In genomic region chr13:51616417-51617044, GRCm38 (mm10) we compare ENCODE assay signal across 8 mouse cellular contexts. TPM values are rescaled to one million over a fixed set of nuclear protein-coding genes. Genes with fewer than 3 reads are reported as not detected.
DNase-seq lines count a peak whose midpoint lies in the region; ATAC-seq lines count a peak whose summit lies in the region.

No protein-coding gene starts in this region.

- H3K36me3 ChIP-seq in embryonic facial prominence, embryonic 13.5 days, result no peaks in the 10 kb centered on the region

- peak; percentile 13 to 41 for DNase-seq in cerebellum, postnatal 25 days
- DNase-seq in cerebellum, adult 8-10 months, result no peak
- DNase-seq in layer of hippocampus, adult 18-20 months (ENCODE audit: low spot score in 2 of 2), result peak; percentile 71 to 87
- peak; percentile 16 for DNase-seq in naive thymus-derived CD4-positive, alpha-beta T cell, adult 2 months (ENCODE audit: low read depth)
- no peak for DNase-seq in T-cell, adult 2 months (ENCODE audit: low spot score)
- DNase-seq in lung, postnatal 25 days (ENCODE audit: low spot score), result no peak
- no peak for DNase-seq in kidney, postnatal 14 days

- ATAC-seq in embryonic facial prominence, embryonic 13.5 days (ENCODE audit: insufficient number of reproducible peaks, insufficient read depth, low FRiP score, low TSS enrichment, low read depth), result no peak

- 6% methylated on average over 12 of the region's 12 CpGs for WGBS in embryonic facial prominence, embryonic 13.5 days

- no peak overlapping the region for H3K4me3 ChIP-seq in embryonic facial prominence, embryonic 13.5 days

- peak overlapping the region; percentile 41; the same call in 1 of the 2 replicates for H3K9ac ChIP-seq in embryonic facial prominence, embryonic 13.5 days

- H3K27ac ChIP-seq in embryonic facial prominence, embryonic 13.5 days, result no peak overlapping the region

- peak overlapping the region; percentile 26 for H3K4me2 ChIP-seq in embryonic facial prominence, embryonic 13.5 days

- peaks cover 17% of the 10 kb centered on the region for H3K4me1 ChIP-seq in embryonic facial prominence, embryonic 13.5 days

- no peaks in the 10 kb centered on the region for H3K9me3 ChIP-seq in embryonic facial prominence, embryonic 13.5 days

- H3K27me3 ChIP-seq in embryonic facial prominence, embryonic 13.5 days, result no peaks in the 10 kb centered on the region

RNA-seq across cellular contexts. Expression of gene Cks2, which starts 28.5 kb away (rescaled TPM):
- polyA plus RNA-seq in embryonic facial prominence, embryonic 13.5 days (2015; fragmentation: Nextera tagmentation; extraction: Ambion mirVana), result 328 and 339 TPM in 2 replicates
- 1 to 10 TPM; 2.1 to 2.2 TPM for total RNA-seq in layer of hippocampus, adult 18-20 months (2021)

RNA-seq across cellular contexts. Expression of gene Secisbp2, which starts 35.0 kb away (rescaled TPM):
- 36.1 and 38.3 TPM in 2 replicates for polyA plus RNA-seq in embryonic facial prominence, embryonic 13.5 days (2015; fragmentation: Nextera tagmentation; extraction: Ambion mirVana)
- 10 to 100 TPM; 17.5 to 18.2 TPM for total RNA-seq in layer of hippocampus, adult 18-20 months (2021)

RNA-seq across cellular contexts. Expression of gene Shc3, which starts 47.3 kb away (rescaled TPM):
- 2.3 and 3.1 TPM in 2 replicates for polyA plus RNA-seq in embryonic facial prominence, embryonic 13.5 days (2015; fragmentation: Nextera tagmentation; extraction: Ambion mirVana)
- 100 to 1,000 TPM; 118 to 119 TPM for total RNA-seq in layer of hippocampus, adult 18-20 months (2021)

Comparison
In these comparisons a context has a peak if more than half of its experiments do, and no peak if none do; other contexts are left out.
1. DNase-seq: peak in cerebellum, postnatal 25 days (2 of 2), layer of hippocampus, adult 18-20 months (2 of 2) and naive thymus-derived CD4-positive, alpha-beta T cell, adult 2 months (single experiment); none in cerebellum, adult 8-10 months (single experiment), T-cell, adult 2 months (single experiment), lung, postnatal 25 days (single experiment) and kidney, postnatal 14 days (single experiment).